Mouse (Mus musculus): ENCODE data around the gene Rai1. TPM values are rescaled to one million over a fixed set of nuclear protein-coding genes. Genes with fewer than 3 reads are reported as not detected.

Rai1 gene
- polyA plus RNA-seq, 1 experiment from 2014 or later = 34.0 TPM

DNA sequence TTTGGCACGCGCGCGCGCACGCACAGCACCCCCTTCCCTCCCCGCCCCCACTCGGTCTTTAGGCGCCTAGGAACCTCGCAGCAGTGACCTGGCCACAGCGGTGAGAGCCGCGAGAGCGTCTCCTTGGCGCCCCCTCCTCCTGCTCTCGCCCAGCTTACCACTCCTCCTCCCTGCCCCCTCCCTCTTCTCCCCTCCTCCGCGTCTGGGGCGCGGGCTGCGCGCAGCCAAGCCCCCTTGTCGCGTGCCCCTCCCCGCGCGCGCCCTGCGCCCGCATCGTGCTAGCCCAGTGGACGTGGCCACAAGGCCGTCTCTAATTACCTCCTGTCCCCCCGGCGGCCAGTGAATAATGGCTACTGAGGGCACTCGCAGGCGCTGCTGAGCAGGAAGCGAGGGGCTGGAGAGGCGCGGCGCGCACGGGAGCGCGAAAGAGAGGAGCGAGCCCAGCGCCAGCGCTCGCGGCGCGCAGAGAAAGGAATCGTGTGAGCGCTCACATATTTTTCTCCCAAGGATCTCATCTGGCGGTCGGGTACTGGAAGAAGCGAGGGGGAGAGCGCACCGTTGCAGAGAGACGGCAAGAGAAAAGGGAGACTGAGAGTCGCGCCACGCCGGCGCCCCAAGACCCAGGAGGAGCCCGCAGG lies 35.0 kb downstream of the Rai1 start:
- H3K4me3 ChIP-seq = peak overlapping the region; percentile 64
- peak overlapping the region; percentile 80 for H3K9ac ChIP-seq
- ATAC-seq (ENCODE audit: low FRiP score, low read depth) = peak; percentile 76
- peaks cover 54% of the 10 kb centered on the region for H3K4me1 ChIP-seq
- peaks cover 10% of the 10 kb centered on the region for H3K36me3 ChIP-seq
- no peaks in the 10 kb centered on the region for H3K9me3 ChIP-seq
- H3K27me3 ChIP-seq (replicated peaks) = no peaks in the 10 kb centered on the region
- peak overlapping the region; percentile 84 for H3K27ac ChIP-seq
- peak overlapping the region; percentile 86 for H3K4me2 ChIP-seq (replicated peaks)
- WGBS = under 1% methylated on average over 66 of the region's 66 CpGs

DNA sequence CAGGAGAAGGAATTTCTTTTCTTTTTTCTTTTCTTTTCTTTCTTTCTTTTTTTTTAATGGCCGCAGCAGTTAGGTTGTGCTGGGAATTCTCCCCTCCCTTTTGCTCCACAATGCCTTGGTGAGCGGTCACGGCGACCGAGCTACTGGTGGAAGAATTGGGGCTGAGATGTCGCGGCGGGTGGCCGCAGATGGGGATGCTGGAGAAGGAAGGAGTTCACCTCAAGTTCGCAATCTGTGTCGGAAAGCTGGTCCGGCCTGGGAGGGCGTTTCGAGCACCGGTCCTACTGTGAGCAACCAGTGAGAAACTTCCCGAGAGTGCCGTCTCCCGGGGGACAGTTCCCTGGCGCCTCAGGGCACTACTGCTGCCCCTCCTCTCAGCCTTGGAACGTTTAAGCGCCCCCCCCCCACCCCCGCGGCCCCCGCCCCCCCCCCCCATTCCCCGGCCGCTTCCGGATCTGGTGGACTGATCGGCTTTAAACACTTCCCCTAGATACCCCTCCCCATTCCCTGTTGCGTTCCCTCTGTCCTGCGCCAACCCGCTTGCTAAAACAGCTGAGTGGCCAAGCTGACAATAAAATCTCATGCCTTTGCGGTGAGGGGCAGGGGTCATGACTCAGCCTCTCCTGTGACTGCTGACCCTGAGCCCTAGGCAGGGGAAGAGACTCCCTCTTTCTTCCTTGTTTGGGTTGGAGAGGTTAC lies 35.9 kb downstream of the Rai1 start:
- peak overlapping the region; percentile 86 for H3K4me2 ChIP-seq (replicated peaks)
- under 1% methylated on average over 23 of the region's 32 CpGs for WGBS
- ATAC-seq (ENCODE audit: low FRiP score, low read depth) = 0 out of 2 replicates have a peak, but pooled peaks have one; percentile 2
- H3K27me3 ChIP-seq (replicated peaks) = no peaks in the 10 kb centered on the region
- no peaks in the 10 kb centered on the region for H3K9me3 ChIP-seq
- peak overlapping the region; percentile 80 for H3K9ac ChIP-seq
- H3K27ac ChIP-seq = peak overlapping the region; percentile 84
- peaks cover 54% of the 10 kb centered on the region for H3K4me1 ChIP-seq
- peak overlapping the region; percentile 64 for H3K4me3 ChIP-seq
- H3K36me3 ChIP-seq = peaks cover 18% of the 10 kb centered on the region

DNA sequence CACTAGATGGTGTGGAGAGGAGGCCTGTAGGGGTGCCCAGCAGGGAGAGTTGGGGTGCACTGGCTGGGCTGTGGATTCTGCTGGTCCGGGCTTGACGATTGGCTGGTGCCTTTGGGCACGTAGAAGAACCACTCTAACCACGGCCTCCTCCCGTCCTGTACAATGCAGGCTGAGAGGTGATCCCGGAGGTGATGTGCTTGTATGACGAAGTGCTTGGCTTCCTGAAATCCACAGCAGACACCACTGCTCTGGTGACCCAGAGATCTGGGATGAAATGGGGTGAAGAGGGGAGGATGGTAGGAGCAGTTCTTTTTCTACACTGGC lies 36.4 kb downstream of the Rai1 start:
- H3K4me3 ChIP-seq = peak overlapping the region; percentile 64
- peak; percentile 11; the same call in 1 of the 2 replicates for ATAC-seq (ENCODE audit: low FRiP score, low read depth)
- no peaks in the 10 kb centered on the region for H3K9me3 ChIP-seq
- H3K27ac ChIP-seq = no peak overlapping the region
- H3K36me3 ChIP-seq = peaks cover 24% of the 10 kb centered on the region
- H3K9ac ChIP-seq = peak overlapping the region; percentile 80
- peaks cover 54% of the 10 kb centered on the region for H3K4me1 ChIP-seq
- no peaks in the 10 kb centered on the region for H3K27me3 ChIP-seq (replicated peaks)
- peak overlapping the region; percentile 86 for H3K4me2 ChIP-seq (replicated peaks)
- 5% methylated on average over 7 of the region's 7 CpGs for whole genome bisulfite sequencing

GRCm38 (mm10) chr11:60143086-60143485 lies 38.3 kb downstream of the Rai1 start:
- 90% methylated on average over 4 of the region's 4 CpGs for WGBS
- Histone ChIP-seq H3K4me1 (peaks cover 54% of the 10 kb centered on the region), H3K36me3 (peaks cover 40% of the 10 kb centered on the region), H3K4me3 (no peak overlapping the region), H3K4me2 (replicated peaks) (no peak overlapping the region), H3K9me3 (no peaks in the 10 kb centered on the region), H3K27ac (no peak overlapping the region), H3K9ac (no peak overlapping the region), H3K27me3 (replicated peaks) (no peaks in the 10 kb centered on the region)
- no peak for ATAC-seq (ENCODE audit: low FRiP score, low read depth)

DNA sequence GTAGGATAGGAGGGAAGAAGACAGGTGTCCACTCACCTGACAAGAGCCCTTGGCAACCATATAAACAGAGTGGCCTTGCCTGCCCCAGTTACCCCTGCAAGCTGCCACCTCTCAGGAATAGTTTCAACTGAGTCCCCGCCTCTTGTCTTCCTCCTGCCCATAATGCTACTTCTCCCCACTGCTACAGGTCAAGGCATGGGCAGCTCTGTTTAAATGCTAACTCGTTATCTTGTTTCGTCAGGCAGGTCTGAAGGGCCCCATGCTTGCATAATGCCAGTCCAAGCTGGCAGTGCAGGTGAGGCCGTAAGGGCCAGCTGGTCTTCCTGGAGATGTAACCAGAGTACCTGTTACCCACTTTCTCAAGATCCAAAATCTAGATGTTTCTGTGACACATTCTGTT lies 41.4 kb downstream of the Rai1 start:
- Histone ChIP-seq H3K4me2 (replicated peaks) (no peak overlapping the region), H3K36me3 (peaks cover 40% of the 10 kb centered on the region), H3K27me3 (replicated peaks) (no peaks in the 10 kb centered on the region), H3K4me3 (no peak overlapping the region), H3K27ac (no peak overlapping the region), H3K9me3 (no peaks in the 10 kb centered on the region), H3K4me1 (peaks cover 45% of the 10 kb centered on the region), H3K9ac (peak overlapping the region; percentile 8; the same call in 1 of the 2 replicates)
- no peak for ATAC-seq (ENCODE audit: low FRiP score, low read depth)
- WGBS = 92% methylated on average over 4 of the region's 4 CpGs

GRCm38 (mm10) chr11:60148591-60148990 lies 43.8 kb downstream of the Rai1 start:
- Histone ChIP-seq H3K4me2 (replicated peaks) (no peak overlapping the region), H3K36me3 (peaks cover 40% of the 10 kb centered on the region), H3K4me1 (peaks cover 25% of the 10 kb centered on the region), H3K27ac (no peak overlapping the region), H3K9ac (no peak overlapping the region), H3K9me3 (no peaks in the 10 kb centered on the region), H3K27me3 (replicated peaks) (no peaks in the 10 kb centered on the region), H3K4me3 (no peak overlapping the region)
- 89% methylated on average over 5 of the region's 5 CpGs for WGBS
- no peak for ATAC-seq (ENCODE audit: low FRiP score, low read depth)

GRCm38 (mm10) chr11:60149086-60149485 lies 44.3 kb downstream of the Rai1 start:
- no peak overlapping the region for H3K4me3 ChIP-seq
- 77% methylated on average over 3 of the region's 3 CpGs for WGBS
- no peaks in the 10 kb centered on the region for H3K9me3 ChIP-seq
- H3K27me3 ChIP-seq (replicated peaks) = no peaks in the 10 kb centered on the region
- peaks cover 23% of the 10 kb centered on the region for H3K4me1 ChIP-seq
- H3K9ac ChIP-seq = no peak overlapping the region
- H3K36me3 ChIP-seq = peaks cover 38% of the 10 kb centered on the region
- H3K4me2 ChIP-seq (replicated peaks) = no peak overlapping the region
- no peak overlapping the region for H3K27ac ChIP-seq
- ATAC-seq (ENCODE audit: low FRiP score, low read depth) = no peak

DNA sequence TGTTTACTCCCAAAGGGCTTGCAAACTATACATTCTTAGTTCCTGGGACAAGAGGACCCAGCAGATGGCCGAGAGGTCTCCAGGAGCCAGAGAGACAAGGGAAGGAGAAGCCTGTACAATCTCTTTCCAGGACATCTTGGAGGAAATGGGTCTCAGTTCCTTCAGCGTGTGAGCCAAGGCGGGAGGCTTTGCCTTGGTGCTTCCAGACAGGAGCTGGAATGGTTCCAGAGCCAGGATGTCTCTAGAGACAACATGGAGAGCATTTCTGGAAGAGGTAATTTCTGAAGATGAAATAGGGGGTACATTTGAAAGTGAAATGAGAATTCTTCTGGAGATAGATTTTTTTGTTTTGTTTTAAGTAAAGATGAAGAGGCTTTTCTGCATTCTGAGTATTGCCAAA lies 45.9 kb downstream of the Rai1 start:
- no peaks in the 10 kb centered on the region for H3K9me3 ChIP-seq
- H3K36me3 ChIP-seq = peaks cover 22% of the 10 kb centered on the region
- H3K4me3 ChIP-seq = no peak overlapping the region
- no peak overlapping the region for H3K9ac ChIP-seq
- H3K4me1 ChIP-seq = peaks cover 17% of the 10 kb centered on the region; the same call in 1 of the 2 replicates
- H3K27ac ChIP-seq = no peak overlapping the region
- H3K4me2 ChIP-seq (replicated peaks) = no peak overlapping the region
- WGBS = 93% methylated on average over 3 of the region's 3 CpGs
- no peaks in the 10 kb centered on the region for H3K27me3 ChIP-seq (replicated peaks)
- no peak for ATAC-seq (ENCODE audit: low FRiP score, low read depth)

- H3K27me3 ChIP-seq (replicated peaks) = no peaks in the 10 kb centered on the region
- H3K9ac ChIP-seq = no peak overlapping the region
- H3K27ac ChIP-seq = no peak overlapping the region
- ATAC-seq (ENCODE audit: low FRiP score, low read depth) = no peak
- H3K4me2 ChIP-seq (replicated peaks) = no peak overlapping the region
- no peak overlapping the region for H3K4me3 ChIP-seq
- H3K4me1 ChIP-seq = peaks cover 17% of the 10 kb centered on the region; the same call in 1 of the 2 replicates
- 86% methylated on average over 1 of the region's 1 CpGs for WGBS
- H3K36me3 ChIP-seq = peaks cover 11% of the 10 kb centered on the region
- H3K9me3 ChIP-seq = no peaks in the 10 kb centered on the region
Measured at GRCm38 (mm10) chr11:60152339-60152738, 47.5 kb downstream of the Rai1 start.

DNA sequence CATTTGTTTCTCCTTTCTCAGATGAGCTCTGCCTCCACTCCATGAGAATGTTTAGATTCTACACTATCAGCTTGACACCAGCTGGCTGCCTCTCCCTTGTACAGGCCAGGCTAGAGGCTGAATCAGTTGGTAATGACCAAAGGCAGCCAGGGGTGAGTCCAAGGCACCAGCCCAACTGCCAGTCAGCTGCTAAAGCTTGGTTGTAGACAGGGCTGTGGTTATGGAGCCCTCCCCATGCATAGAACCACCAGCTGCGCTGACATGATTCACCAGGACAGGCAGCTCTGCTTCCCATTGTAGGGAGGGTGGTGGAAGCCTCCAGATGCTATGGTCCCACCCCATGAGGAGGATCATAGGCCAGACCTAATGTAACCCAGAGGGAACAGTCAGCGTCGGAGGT lies 49.1 kb downstream of the Rai1 start:
- Histone ChIP-seq H3K9me3 (no peaks in the 10 kb centered on the region), H3K4me2 (replicated peaks) (no peak overlapping the region), H3K4me3 (no peak overlapping the region), H3K27me3 (replicated peaks) (no peaks in the 10 kb centered on the region), H3K9ac (no peak overlapping the region), H3K27ac (no peak overlapping the region), H3K36me3 (peaks cover 5% of the 10 kb centered on the region), H3K4me1 (peaks cover 15% of the 10 kb centered on the region; the same call in 1 of the 2 replicates)
- 86% methylated on average over 3 of the region's 3 CpGs for WGBS
- ATAC-seq (ENCODE audit: low FRiP score, low read depth) = no peak

- no peak overlapping the region for H3K4me2 ChIP-seq (replicated peaks)
- H3K36me3 ChIP-seq = peaks cover 5% of the 10 kb centered on the region
- H3K27me3 ChIP-seq (replicated peaks) = no peaks in the 10 kb centered on the region
- H3K4me1 ChIP-seq = peaks cover 22% of the 10 kb centered on the region
- H3K9ac ChIP-seq = no peak overlapping the region
- no peak for ATAC-seq (ENCODE audit: low FRiP score, low read depth)
- WGBS = 75% methylated on average over 5 of the region's 5 CpGs
- H3K27ac ChIP-seq = peak overlapping the region; percentile 17
- no peak overlapping the region for H3K4me3 ChIP-seq
- no peaks in the 10 kb centered on the region for H3K9me3 ChIP-seq
Measured at GRCm38 (mm10) chr11:60155690-60156089, 50.9 kb downstream of the Rai1 start.

DNA sequence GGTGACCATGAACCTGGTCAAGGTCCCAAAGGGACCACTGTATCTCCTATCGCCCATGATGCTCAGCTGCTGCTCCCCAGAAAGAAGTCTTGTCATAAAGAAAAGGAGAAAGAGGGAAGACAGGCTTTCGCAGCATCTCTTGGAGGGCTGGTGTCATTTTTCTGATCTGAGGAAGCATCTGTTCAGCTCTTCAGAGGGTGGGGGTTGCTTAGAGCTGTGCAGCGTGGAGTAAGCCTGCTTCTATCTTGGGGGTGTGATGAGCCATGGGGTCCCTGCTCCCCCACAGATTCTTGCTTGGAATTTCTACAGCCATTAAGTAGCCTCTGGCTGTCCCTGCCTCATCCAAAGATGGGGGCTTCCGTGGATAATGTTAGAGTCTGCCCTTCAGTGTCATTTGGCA lies 53.5 kb downstream of the Rai1 start:
- WGBS = 90% methylated on average over 4 of the region's 4 CpGs
- Histone ChIP-seq H3K9ac (no peak overlapping the region), H3K4me3 (no peak overlapping the region), H3K4me1 (peaks cover 37% of the 10 kb centered on the region), H3K4me2 (replicated peaks) (no peak overlapping the region), H3K27ac (no peak overlapping the region), H3K9me3 (no peaks in the 10 kb centered on the region), H3K36me3 (peaks cover 5% of the 10 kb centered on the region; the same call in 1 of the 2 replicates), H3K27me3 (replicated peaks) (no peaks in the 10 kb centered on the region)
- ATAC-seq (ENCODE audit: low FRiP score, low read depth) = no peak
